Mouse (Mus musculus) skeletal muscle tissue, adult 2 months (tissue): ENCODE measurements at regions not wholly inside any gene's neighbourhood (a gene's known extent, or its start where the extent isn't known, plus 50 kb on each side); places are given as distances from the start of the nearest gene placed in this dataset.

Source experiments
- DNase-seq: peaks from one replicate; pipeline ENCODE4 v3.0.0-alpha.2; 2012; ENCODE audit warnings: low read depth, low spot score

GRCm38 (mm10) chr6:88964071-88964470 lies 62.0 kb downstream of the Tpra1 start:
- no peak for DNase-seq

- no peak for DNase-seq
Observed at GRCm38 (mm10) chr6:88964911-88965310, 62.9 kb downstream of the Tpra1 start.

DNA sequence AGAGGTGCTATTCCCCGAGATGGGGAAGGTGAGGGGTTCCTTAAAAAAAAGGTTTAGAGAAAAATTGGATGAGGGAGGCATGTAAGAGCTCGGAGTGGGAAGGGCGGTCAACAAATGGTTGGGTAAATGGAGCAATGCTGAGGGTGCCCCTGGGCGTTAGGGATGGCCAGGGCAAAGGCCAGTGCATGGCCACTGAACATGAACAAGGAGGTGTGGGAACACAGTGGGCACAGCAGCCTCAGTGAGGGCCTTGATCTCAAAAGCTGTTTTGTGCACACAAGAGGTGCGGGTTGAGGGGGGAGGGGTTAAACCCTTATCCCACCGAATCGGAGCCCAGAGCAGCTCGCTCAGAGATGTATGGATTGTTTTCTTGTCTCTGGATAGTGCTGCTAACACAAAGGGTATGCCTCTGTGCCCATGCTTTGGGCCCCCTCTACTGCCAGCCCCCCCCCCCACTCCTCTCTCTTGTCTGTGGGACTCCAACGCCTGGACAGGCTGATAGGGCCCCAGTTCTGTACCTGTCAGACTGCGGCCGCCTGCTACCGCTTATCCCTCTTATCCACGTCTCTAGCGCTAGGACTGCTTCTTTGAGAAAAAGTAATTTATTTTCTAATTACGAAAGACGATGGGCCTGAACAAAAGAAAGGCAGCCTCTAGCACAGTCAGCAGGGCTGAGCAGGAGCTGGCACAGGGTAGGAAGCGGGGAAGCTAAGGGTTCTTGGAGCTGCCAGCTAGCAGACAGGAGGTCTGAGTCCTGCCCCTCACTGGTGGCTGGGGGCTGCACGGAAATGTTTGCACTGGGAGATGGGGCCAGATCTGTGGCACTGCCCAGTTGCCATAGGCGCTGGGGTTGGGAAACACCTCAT lies 63.5 kb downstream of the Tpra1 start:
- no peak for DNase-seq

GRCm38 (mm10) chr6:88966501-88966900 lies 64.5 kb downstream of the Tpra1 start:
- DNase-seq, result no peak

DNA sequence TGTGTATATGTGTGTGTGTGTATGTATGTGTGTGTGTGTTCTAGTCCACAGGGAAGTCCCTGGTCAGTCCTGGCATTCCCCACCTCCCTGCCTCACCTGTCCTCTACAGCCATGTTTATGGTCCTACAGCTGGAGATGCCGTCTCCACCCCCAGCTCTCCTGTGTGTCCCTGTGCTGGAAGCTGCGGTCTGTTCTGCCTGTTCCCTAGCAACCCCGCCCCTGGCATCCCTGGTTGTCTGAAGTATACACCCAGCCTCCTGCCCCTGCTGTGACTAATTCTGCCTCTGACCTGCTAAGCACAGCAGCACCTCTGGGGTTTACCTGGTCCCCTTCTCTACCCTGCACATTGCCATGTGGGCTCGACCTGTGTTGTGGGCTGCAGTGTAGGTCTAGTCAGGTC lies 66.8 kb downstream of the Tpra1 start:
- no peak for DNase-seq

GRCm38 (mm10) chr6:88971729-88972128 lies 69.7 kb downstream of the Tpra1 start:
- no peak for DNase-seq

- DNase-seq, result no peak
Observed at GRCm38 (mm10) chr6:88974457-88974856, 72.4 kb downstream of the Tpra1 start.

DNA sequence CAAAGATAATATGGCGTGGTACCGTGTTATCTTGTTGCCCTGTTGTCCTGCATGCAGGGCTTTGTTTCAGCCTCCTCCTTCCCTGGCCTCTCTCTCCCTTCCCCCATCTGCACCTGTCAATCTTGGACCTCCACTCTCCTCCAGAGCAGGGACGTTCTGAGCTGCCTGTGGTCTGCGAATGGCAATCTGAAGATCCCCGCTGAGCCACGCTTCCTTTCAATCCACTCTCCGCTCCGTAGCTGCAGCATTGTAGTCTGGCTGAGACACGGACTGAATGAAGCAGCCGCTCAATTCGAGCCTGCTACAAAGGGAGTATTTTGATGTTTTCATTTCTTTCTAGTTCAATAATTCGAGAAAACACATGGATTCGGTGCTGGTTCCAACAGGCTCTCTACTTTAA lies 74.5 kb downstream of the Tpra1 start:
- no peak for DNase-seq

GRCm38 (mm10) chr6:88976994-88977393 lies 74.9 kb downstream of the Tpra1 start:
- no peak for DNase-seq

DNA sequence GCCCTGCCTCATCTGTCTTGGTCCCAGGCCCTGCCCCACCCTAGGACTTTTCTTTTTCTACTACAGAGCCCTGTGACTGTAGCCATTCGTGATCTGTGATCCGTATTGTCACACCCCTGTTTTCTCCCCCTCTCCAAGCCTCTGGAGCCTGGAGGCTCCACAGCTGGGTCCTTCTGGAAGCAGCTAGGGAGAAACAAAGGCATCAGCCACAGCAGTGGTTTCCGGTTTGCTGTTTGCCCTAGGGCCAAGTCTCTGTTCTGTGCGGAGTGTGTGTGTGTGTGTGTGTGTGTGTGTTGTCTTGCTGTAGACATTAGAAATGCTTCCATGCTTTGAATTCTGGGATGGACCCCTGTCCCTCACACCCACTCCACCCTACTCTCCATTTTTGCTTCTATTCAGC lies 76.9 kb downstream of the Tpra1 start:
- DNase-seq, result no peak

- no peak for DNase-seq
Observed at GRCm38 (mm10) chr6:88980112-88980511, 78.1 kb downstream of the Tpra1 start.

DNA sequence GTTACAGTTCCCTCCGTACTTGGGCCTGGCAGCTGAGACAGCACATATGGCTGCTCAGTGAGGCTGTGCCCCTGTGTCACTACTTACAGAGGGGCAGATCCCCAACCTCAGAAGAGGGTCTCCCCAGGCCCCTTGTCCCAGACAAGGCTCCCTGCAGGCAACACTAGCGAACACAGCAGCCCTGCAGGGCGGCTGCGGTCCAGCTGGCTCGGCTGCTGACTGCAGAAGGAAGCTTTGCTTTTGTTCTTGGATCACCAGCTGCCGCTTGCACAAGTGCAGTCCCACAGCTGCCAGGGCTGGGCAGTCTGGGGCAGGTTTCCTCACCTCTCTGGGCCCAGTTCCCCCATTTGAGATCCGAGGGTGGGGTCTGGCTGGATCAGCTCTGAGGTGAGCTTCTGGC lies 79.5 kb downstream of the Tpra1 start:
- DNase-seq, result no peak

DNA sequence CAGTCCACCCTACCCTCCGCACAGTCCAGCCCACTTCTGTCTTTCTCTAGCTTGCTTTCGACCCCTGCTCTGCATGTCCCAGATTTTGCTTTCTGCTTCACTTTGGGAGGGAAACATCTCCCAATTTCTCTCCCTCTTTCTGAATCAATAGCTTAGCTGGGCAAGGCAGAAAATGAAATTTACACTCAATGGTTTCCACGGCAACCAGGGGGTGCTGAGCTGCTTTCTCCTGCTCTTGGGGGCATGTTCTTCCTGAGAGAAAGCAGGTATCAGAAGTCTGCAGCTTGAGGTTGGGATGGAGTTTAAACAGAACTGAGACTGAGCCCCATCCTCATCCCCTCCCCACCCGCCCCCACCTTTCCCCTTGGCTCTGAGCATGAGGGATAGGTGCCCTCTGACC lies 82.1 kb downstream of the Tpra1 start:
- no peak for DNase-seq

- DNase-seq, result no peak
Observed at GRCm38 (mm10) chr6:88984863-88985262, 82.8 kb downstream of the Tpra1 start.

- DNase-seq, result no peak
Observed at GRCm38 (mm10) chr6:88988551-88988950, 86.5 kb downstream of the Tpra1 start.

DNA sequence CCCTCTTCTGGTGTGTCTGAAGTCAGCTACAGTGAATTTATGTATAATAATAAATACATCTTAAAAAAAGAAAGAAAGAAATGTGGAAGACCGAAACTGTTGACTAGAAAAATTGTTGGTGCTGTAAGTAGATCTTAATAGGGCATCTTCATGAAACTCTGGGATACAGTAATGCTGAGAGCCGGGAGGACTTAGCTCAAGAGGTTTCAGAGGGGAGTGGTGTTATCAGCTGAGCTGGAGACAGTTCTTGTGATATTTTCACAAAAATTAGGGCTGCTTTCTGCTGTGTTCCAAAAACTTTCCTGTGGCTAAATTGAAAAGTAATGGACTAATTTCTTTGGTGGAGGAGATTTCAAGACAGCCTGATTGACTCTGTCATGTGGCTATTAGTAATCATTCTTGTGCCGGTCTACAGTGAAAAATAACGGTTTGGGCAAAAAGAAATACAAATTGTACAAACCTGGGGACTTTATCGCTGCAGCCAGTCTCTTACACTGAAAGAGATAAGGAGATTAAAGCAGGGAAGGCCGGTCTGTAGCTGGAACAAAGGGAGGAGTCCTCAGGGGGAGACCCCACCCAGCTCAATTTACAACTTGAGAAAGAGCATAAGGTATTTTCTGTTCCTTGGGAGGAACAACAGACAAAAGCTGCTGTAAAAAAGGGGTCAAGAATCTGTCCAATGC lies 87.7 kb downstream of the Tpra1 start:
- DNase-seq, result no peak

DNA sequence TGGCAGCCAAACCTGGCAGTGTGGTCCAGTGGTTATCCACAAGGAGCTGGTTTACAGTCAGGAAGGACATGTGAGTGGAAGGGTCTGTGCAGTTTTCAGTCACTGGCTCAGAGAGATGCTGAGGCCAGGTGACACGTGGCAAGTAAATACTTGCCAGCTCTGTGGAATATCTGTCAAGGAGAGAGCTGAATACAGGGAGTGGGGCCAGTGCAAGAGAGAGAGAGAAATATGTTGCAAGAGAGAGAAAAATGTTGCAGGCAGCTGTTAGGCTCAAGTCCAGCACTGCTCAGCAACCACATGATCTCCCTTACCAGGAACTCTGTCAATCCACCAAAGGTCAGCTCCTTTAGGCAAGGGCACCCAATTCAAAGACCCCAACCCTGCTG lies 88.2 kb downstream of the Tpra1 start:
- DNase-seq, result peak; percentile 57

- DNase-seq, result no peak
Observed at GRCm38 (mm10) chr6:88995077-88995476, 93.0 kb downstream of the Tpra1 start.

GRCm38 (mm10) chr6:88998927-88999722 lies 97.1 kb downstream of the Tpra1 start:
- no peak for DNase-seq

DNA sequence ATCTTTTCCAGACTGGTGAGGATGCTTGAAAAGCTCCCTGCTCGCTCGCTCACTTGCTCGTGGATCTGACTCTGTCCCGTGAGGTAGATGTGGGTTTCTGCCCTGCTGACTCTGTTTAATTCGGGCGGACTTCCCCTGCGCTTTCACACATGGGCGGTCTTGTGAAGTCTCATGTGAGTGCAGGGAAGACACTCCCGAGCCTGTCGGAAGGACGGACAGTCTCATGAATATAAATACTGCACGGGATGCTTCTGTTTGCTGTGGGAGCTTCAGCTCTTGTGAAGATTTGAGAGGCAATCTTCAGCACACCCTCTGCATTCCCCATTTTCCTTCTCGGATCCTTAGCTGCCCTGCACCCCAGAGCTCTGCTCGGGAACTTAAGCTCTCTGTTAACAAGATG lies 98.3 kb downstream of the Tpra1 start:
- peak; percentile 21 for DNase-seq

- DNase-seq, result no peak
Observed at GRCm38 (mm10) chr6:89003197-89003923, 101.3 kb downstream of the Tpra1 start.

GRCm38 (mm10) chr6:89005094-89005493 lies 103.0 kb downstream of the Tpra1 start:
- no peak for DNase-seq
